8 mouse cellular contexts compared by ENCODE assay signal in genomic region chr10:79914131-79914947, GRCm38 (mm10). TPM values are rescaled to one million over a fixed set of nuclear protein-coding genes. Genes with fewer than 3 reads are reported as not detected.
DNase-seq lines count a peak whose midpoint lies in the region; ATAC-seq and TF ChIP-seq lines count a peak whose summit lies in the region.

No protein-coding gene starts in this region.

- no peaks in the 10 kb centered on the region for H3K9me3 ChIP-seq in kidney, postnatal 0 days (replicated peaks; ENCODE audit: low read length)
- no peaks in the 10 kb centered on the region for H3K9me3 ChIP-seq in embryonic facial prominence, embryonic 10.5 days
- no peaks in the 10 kb centered on the region for H3K9me3 ChIP-seq in hindbrain, embryonic 15.5 days
- H3K9me3 ChIP-seq in midbrain, postnatal 0 days (ENCODE audit: low read length): no peaks in the 10 kb centered on the region

- no peak overlapping the region for H3K4me3 ChIP-seq in kidney, postnatal 0 days (replicated peaks; ENCODE audit: low read depth, low read length)
- peak overlapping the region; percentile 89 for H3K4me3 ChIP-seq in embryonic facial prominence, embryonic 10.5 days
- H3K4me3 ChIP-seq in hindbrain, embryonic 15.5 days: no peak overlapping the region
- H3K4me3 ChIP-seq in midbrain, postnatal 0 days (ENCODE audit: low read depth, low read length): no peak overlapping the region

- peaks cover 15% of the 10 kb centered on the region for H3K36me3 ChIP-seq in kidney, postnatal 0 days (ENCODE audit: insufficient read depth, low read length)
- H3K36me3 ChIP-seq in embryonic facial prominence, embryonic 10.5 days (replicated peaks): peaks cover 34% of the 10 kb centered on the region
- 0 out of 2 replicates have a peak, but pooled peaks cover 7% of the 10 kb centered on the region for H3K36me3 ChIP-seq in hindbrain, embryonic 15.5 days
- peaks cover 14% of the 10 kb centered on the region for H3K36me3 ChIP-seq in midbrain, postnatal 0 days (ENCODE audit: insufficient read depth, low read length)

- peak overlapping the region; percentile 2; the same call in 1 of the 2 replicates for H3K4me2 ChIP-seq in kidney, postnatal 0 days (ENCODE audit: low read length)
- no peak overlapping the region for H3K4me2 ChIP-seq in hindbrain, embryonic 15.5 days
- H3K4me2 ChIP-seq in midbrain, postnatal 0 days (ENCODE audit: low read depth, low read length, poor library complexity, severe bottlenecking): no peak overlapping the region

- H3K27me3 ChIP-seq in kidney, postnatal 0 days (ENCODE audit: insufficient read depth, low read length): peaks cover 16% of the 10 kb centered on the region
- peaks cover 24% of the 10 kb centered on the region for H3K27me3 ChIP-seq in embryonic facial prominence, embryonic 10.5 days (replicated peaks; ENCODE audit: low read depth, poor library complexity, severe bottlenecking)
- H3K27me3 ChIP-seq in hindbrain, embryonic 15.5 days: peaks cover 19% of the 10 kb centered on the region
- H3K27me3 ChIP-seq in midbrain, postnatal 0 days (ENCODE audit: insufficient read depth, low read length): peaks cover 16% of the 10 kb centered on the region

- 75% methylated on average over 11 of the region's 11 CpGs for WGBS in kidney, postnatal 0 days
- WGBS in embryonic facial prominence, embryonic 10.5 days: 63% methylated on average over 11 of the region's 11 CpGs
- 70% methylated on average over 11 of the region's 11 CpGs for WGBS in hindbrain, embryonic 15.5 days
- WGBS in midbrain, postnatal 0 days: 72% methylated on average over 9 of the region's 11 CpGs

- H3K9ac ChIP-seq in kidney, postnatal 0 days (ENCODE audit: low read depth, low read length): no peak overlapping the region
- H3K9ac ChIP-seq in hindbrain, embryonic 15.5 days: no peak overlapping the region
- H3K9ac ChIP-seq in midbrain, postnatal 0 days (replicated peaks; ENCODE audit: low read length, poor library complexity, severe bottlenecking): no peak overlapping the region

- peak overlapping the region; percentile 5; the same call in 1 of the 2 replicates for H3K27ac ChIP-seq in kidney, postnatal 0 days
- peak overlapping the region; percentile 44; the same call in 1 of the 2 replicates for H3K27ac ChIP-seq in embryonic facial prominence, embryonic 10.5 days (replicated peaks)
- H3K27ac ChIP-seq in hindbrain, embryonic 15.5 days (replicated peaks): 0 out of 2 replicates have a peak overlapping the region, but pooled peaks have one; percentile 10
- no peak overlapping the region for H3K27ac ChIP-seq in midbrain, postnatal 0 days (ENCODE audit: low read depth, low read length)

- no peak for DNase-seq in kidney, postnatal 0 days (ENCODE audit: low spot score)
- no peak for DNase-seq in kidney, postnatal 4 days
- DNase-seq in embryonic facial prominence, embryonic 10.5 days (ENCODE audit: low spot score): no peak
- peak; percentile 46 for DNase-seq in midbrain, postnatal 0 days (ENCODE audit: low spot score)
- DNase-seq in adipocyte (ENCODE audit: low spot score): no peak
- no peak for DNase-seq in left cerebral cortex, adult 18-20 months (ENCODE audit: low spot score in 2 of 2)
- DNase-seq in adrenal gland, postnatal 25 days: no peak

- H3K4me1 ChIP-seq in kidney, postnatal 0 days (replicated peaks; ENCODE audit: insufficient read depth, low read length): peaks cover 15% of the 10 kb centered on the region
- peaks cover 61% of the 10 kb centered on the region for H3K4me1 ChIP-seq in embryonic facial prominence, embryonic 10.5 days
- H3K4me1 ChIP-seq in hindbrain, embryonic 15.5 days (replicated peaks): peaks cover 49% of the 10 kb centered on the region
- peaks cover 10% of the 10 kb centered on the region; the same call in 1 of the 2 replicates for H3K4me1 ChIP-seq in midbrain, postnatal 0 days (ENCODE audit: insufficient read depth, low read length)

- no peak for ATAC-seq in kidney, postnatal 0 days (replicated peaks; ENCODE audit: low FRiP score, low read depth)
- ATAC-seq in hindbrain, embryonic 15.5 days (ENCODE audit: low FRiP score, low read depth): no peak
- ATAC-seq in midbrain, postnatal 0 days (ENCODE audit: low FRiP score): no peak

- no peak for TF ChIP-seq CTCF in kidney, postnatal 0 days (IDR thresholded peaks at IDR 0.05; ENCODE audit: low read depth)
- no peak for TF ChIP-seq CTCF in midbrain, postnatal 0 days (IDR thresholded peaks at IDR 0.05)

RNA-seq across cellular contexts. Expression of gene Kiss1r, which starts 2.4 kb away (rescaled TPM):
- polyA plus RNA-seq in kidney, postnatal 0 days (2015; fragmentation: Nextera tagmentation; extraction: Ambion mirVana): 1.6 and 1.8 TPM in 2 replicates
- 0.33 and 0.37 TPM in 2 replicates for polyA plus RNA-seq in embryonic facial prominence, embryonic 10.5 days (2016; fragmentation: Nextera tagmentation; extraction: Ambion mirVana)
- 2.7 and 3.1 TPM in 2 replicates for polyA plus RNA-seq in hindbrain, embryonic 15.5 days (2015; fragmentation: Nextera tagmentation; extraction: Ambion mirVana)
- total RNA-seq in midbrain, postnatal 0 days (2014; rRNA removed): 6.1 and 9.6 TPM in 2 replicates
- polyA plus RNA-seq in midbrain, postnatal 0 days (2015; fragmentation: Nextera tagmentation; extraction: Ambion mirVana): 4.4 and 5.5 TPM in 2 replicates
- total RNA-seq in left cerebral cortex, adult 18-20 months (2021): 10 to 100 TPM in 1 of 2 experiments, 1 to 10 TPM in 1; 5.3 to 10.3 TPM
- total RNA-seq in adrenal gland, postnatal 25 days (2021): 1.1 and 2.3 TPM in 2 replicates

RNA-seq across cellular contexts. Expression of gene Gm26602, which starts 3.7 kb away (rescaled TPM):
- polyA plus RNA-seq in kidney, postnatal 0 days (2015; fragmentation: Nextera tagmentation; extraction: Ambion mirVana): 4.8 and 21.6 TPM in 2 replicates
- polyA plus RNA-seq in embryonic facial prominence, embryonic 10.5 days (2016; fragmentation: Nextera tagmentation; extraction: Ambion mirVana): 3.4 TPM in 1 of 2 replicates, not detected in the other
- polyA plus RNA-seq in hindbrain, embryonic 15.5 days (2015; fragmentation: Nextera tagmentation; extraction: Ambion mirVana): 3.0 TPM in 1 of 2 replicates, not detected in the other
- not detected in 2 replicates for total RNA-seq in midbrain, postnatal 0 days (2014; rRNA removed)
- polyA plus RNA-seq in midbrain, postnatal 0 days (2015; fragmentation: Nextera tagmentation; extraction: Ambion mirVana): 7.4 and 17.3 TPM in 2 replicates
- not detected for total RNA-seq in left cerebral cortex, adult 18-20 months (2021)
- not detected in 2 replicates for total RNA-seq in adrenal gland, postnatal 25 days (2021)

RNA-seq across cellular contexts. Expression of gene Med16, which starts 5.6 kb away (rescaled TPM):
- polyA plus RNA-seq in kidney, postnatal 0 days (2015; fragmentation: Nextera tagmentation; extraction: Ambion mirVana): 44.9 and 49.0 TPM in 2 replicates
- polyA plus RNA-seq in embryonic facial prominence, embryonic 10.5 days (2016; fragmentation: Nextera tagmentation; extraction: Ambion mirVana): 63.6 and 68.1 TPM in 2 replicates
- polyA plus RNA-seq in hindbrain, embryonic 15.5 days (2015; fragmentation: Nextera tagmentation; extraction: Ambion mirVana): 51.2 and 54.2 TPM in 2 replicates
- 75.9 and 79.6 TPM in 2 replicates for total RNA-seq in midbrain, postnatal 0 days (2014; rRNA removed)
- polyA plus RNA-seq in midbrain, postnatal 0 days (2015; fragmentation: Nextera tagmentation; extraction: Ambion mirVana): 54.9 and 55.3 TPM in 2 replicates
- total RNA-seq in left cerebral cortex, adult 18-20 months (2021): 10 to 100 TPM; 48.6 to 63.7 TPM
- total RNA-seq in adrenal gland, postnatal 25 days (2021): 36.0 and 49.2 TPM in 2 replicates

RNA-seq across cellular contexts. Expression of gene R3hdm4, which starts 6.7 kb away (rescaled TPM):
- 120 and 137 TPM in 2 replicates for polyA plus RNA-seq in kidney, postnatal 0 days (2015; fragmentation: Nextera tagmentation; extraction: Ambion mirVana)
- polyA plus RNA-seq in embryonic facial prominence, embryonic 10.5 days (2016; fragmentation: Nextera tagmentation; extraction: Ambion mirVana): 125 and 136 TPM in 2 replicates
- 258 and 289 TPM in 2 replicates for polyA plus RNA-seq in hindbrain, embryonic 15.5 days (2015; fragmentation: Nextera tagmentation; extraction: Ambion mirVana)
- total RNA-seq in midbrain, postnatal 0 days (2014; rRNA removed): 108 and 118 TPM in 2 replicates
- 301 and 323 TPM in 2 replicates for polyA plus RNA-seq in midbrain, postnatal 0 days (2015; fragmentation: Nextera tagmentation; extraction: Ambion mirVana)
- 100 to 1,000 TPM; 307 to 318 TPM for total RNA-seq in left cerebral cortex, adult 18-20 months (2021)
- 85.5 and 98.9 TPM in 2 replicates for total RNA-seq in adrenal gland, postnatal 25 days (2021)

RNA-seq across cellular contexts. Expression of gene Arid3a, which starts 12.5 kb away (rescaled TPM):
- polyA plus RNA-seq in kidney, postnatal 0 days (2015; fragmentation: Nextera tagmentation; extraction: Ambion mirVana): 4.1 and 4.5 TPM in 2 replicates
- 15.7 and 18.0 TPM in 2 replicates for polyA plus RNA-seq in embryonic facial prominence, embryonic 10.5 days (2016; fragmentation: Nextera tagmentation; extraction: Ambion mirVana)
- polyA plus RNA-seq in hindbrain, embryonic 15.5 days (2015; fragmentation: Nextera tagmentation; extraction: Ambion mirVana): 2.9 and 3.2 TPM in 2 replicates
- 9.0 and 9.5 TPM in 2 replicates for total RNA-seq in midbrain, postnatal 0 days (2014; rRNA removed)
- polyA plus RNA-seq in midbrain, postnatal 0 days (2015; fragmentation: Nextera tagmentation; extraction: Ambion mirVana): 3.1 and 3.3 TPM in 2 replicates
- 1 to 10 TPM; 5.6 to 7.2 TPM for total RNA-seq in left cerebral cortex, adult 18-20 months (2021)
- total RNA-seq in adrenal gland, postnatal 25 days (2021): 5.2 and 5.8 TPM in 2 replicates
